Mouse (Mus musculus): Measurements from ENCODE around the gene Yipf3.

DNA sequence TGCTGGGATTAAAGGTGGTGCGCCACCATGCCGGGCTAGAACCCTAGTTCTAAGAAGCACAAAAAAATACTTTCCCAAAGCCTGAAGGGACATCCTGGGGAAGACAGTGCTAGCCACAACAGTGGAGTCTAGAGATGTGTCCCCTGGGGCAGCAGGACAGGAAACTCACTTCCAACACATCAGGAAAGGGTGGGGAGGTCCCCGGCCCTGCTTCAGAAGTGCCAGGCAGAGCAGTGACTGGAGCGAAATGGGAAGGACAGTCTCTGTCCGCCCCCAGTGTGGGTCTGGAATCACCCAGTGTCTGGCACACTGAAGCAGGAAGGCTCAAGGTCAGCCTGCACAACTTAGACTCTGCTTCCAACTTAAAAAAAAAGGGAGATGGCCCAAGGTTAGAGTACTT, 24.8 kb downstream of the Yipf3 start:
- no peak for TF ChIP-seq EP300 (IDR thresholded peaks at IDR 0.05; ENCODE audit: low read depth)
- no peak for TF ChIP-seq CTCF (IDR thresholded peaks at IDR 0.05; ENCODE audit: low read depth)
